Mouse (Mus musculus) testis, adult 2 months (tissue): ENCODE results near the gene Yaf2.

Experiments
- CTCF ChIP-seq: fragments of 200-500 bp; IDR thresholded peaks from 2 replicates; pipeline ENCODE4 v1.5.1; 2012; ENCODE audit warnings: low read depth, mild to moderate bottlenecking, inconsistent platforms, low read length, moderate library complexity; ENCODE audit not compliant: control insufficient read depth, insufficient read depth, insufficient replicate concordance
- POLR2A ChIP-seq: fragments of 200-500 bp; IDR thresholded peaks from 2 replicates; pipeline ENCODE4 v1.6.1; 2012; ENCODE audit warnings: low read depth, mild to moderate bottlenecking, inconsistent platforms, low read length, moderate library complexity; ENCODE audit not compliant: control insufficient read depth

GRCm38 (mm10) chr15:93275623-93276022, 61.1 kb downstream of the Yaf2 start:
- no peak for TF ChIP-seq CTCF
- peak; percentile 1; the same call in 1 of the 2 replicates for TF ChIP-seq POLR2A
